Mouse (Mus musculus): ENCODE data around the gene AU022252. TPM values are rescaled to one million over a fixed set of nuclear protein-coding genes. Genes with fewer than 3 reads are reported as not detected.
A peak's percentile ranks its signal among the peaks of the same experiment; 100 is the strongest.

Gene AU022252
- polyA plus RNA-seq, 1 experiment, result 5.0 TPM

- TF ChIP-seq POLR2A (IDR thresholded peaks at IDR 0.05; ENCODE audit: borderline replicate concordance, control insufficient read depth, low read depth, low read length), result no peak
- no peak for TF ChIP-seq CTCF (IDR thresholded peaks at IDR 0.05; ENCODE audit: control insufficient read depth, insufficient read depth, low read length)
- no peak overlapping the region for H3K4me3 ChIP-seq (replicated peaks; ENCODE audit: control insufficient read depth, low read depth, low read length)
- H3K27ac ChIP-seq (ENCODE audit: control insufficient read depth, insufficient read depth, low read depth, low read length, poor library complexity), result no peak overlapping the region
- WGBS, result 60% methylated on average over 5 of the region's 5 CpGs
- H3K4me1 ChIP-seq (ENCODE audit: control insufficient read depth, insufficient read depth, low read length), result peaks cover 1% of the 10 kb centered on the region
Measured at GRCm38 (mm10) chr4:119177702-119178101, 54.8 kb downstream of the AU022252 start.

DNA sequence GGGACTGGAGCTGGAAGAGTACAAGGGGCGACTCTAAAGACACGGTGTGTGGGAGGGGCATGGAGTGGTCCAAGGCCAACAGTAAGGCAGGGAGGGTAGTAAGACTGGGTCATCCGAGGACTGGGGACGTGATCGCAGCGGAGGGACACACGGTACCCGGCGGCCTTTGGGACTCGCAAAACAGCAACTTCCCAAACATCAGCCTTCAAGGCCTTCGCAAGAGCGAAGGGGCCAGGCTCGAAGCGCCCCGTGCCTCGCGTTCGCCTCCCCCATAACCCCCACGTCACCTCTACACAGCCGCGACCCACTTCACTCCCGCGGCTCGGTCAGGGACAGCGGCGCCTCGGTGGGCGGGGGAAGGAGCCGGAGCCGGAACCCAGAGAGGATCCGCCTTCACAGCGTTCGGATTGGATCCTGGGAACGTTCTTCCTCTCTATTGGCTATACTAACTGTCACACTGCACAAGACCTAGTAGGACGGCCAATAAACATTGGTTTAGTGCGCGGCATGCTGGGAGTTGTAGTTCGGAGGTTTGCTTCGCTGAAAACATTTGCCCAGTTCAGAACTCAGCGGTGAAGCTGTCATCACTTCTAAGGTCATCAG, 58.6 kb downstream of the AU022252 start, which contains the start of gene Zfp691:
TSS of gene Zfp691 (minus strand) at position 345 of the 603 bp plus-strand sequence.
- peak within 1 kb of the TSS; percentile 28; the same call in 1 of the 2 replicates for H3K27ac ChIP-seq (ENCODE audit: control insufficient read depth, insufficient read depth, low read depth, low read length, poor library complexity)
- H3K4me3 ChIP-seq (replicated peaks; ENCODE audit: control insufficient read depth, low read depth, low read length), result peak within 1 kb of the TSS; percentile 98
- peaks cover 1% of the 10 kb centered on the region for H3K4me1 ChIP-seq (ENCODE audit: control insufficient read depth, insufficient read depth, low read length)
- under 1% methylated on average over 40 of the region's 40 CpGs for WGBS
- TF ChIP-seq POLR2A (IDR thresholded peaks at IDR 0.05; ENCODE audit: borderline replicate concordance, control insufficient read depth, low read depth, low read length) (peak; percentile 85; the same call in 1 of the 2 replicates), CTCF (IDR thresholded peaks at IDR 0.05; ENCODE audit: control insufficient read depth, insufficient read depth, low read length) (no peak)

- TF ChIP-seq CTCF (IDR thresholded peaks at IDR 0.05; ENCODE audit: control insufficient read depth, insufficient read depth, low read length) (no peak), POLR2A (IDR thresholded peaks at IDR 0.05; ENCODE audit: borderline replicate concordance, control insufficient read depth, low read depth, low read length) (no peak)
- 19% methylated on average over 18 of the region's 18 CpGs for WGBS
- Histone ChIP-seq H3K27ac (ENCODE audit: control insufficient read depth, insufficient read depth, low read depth, low read length, poor library complexity) (0 out of 2 replicates have a peak overlapping the region, but pooled peaks have one; percentile 28), H3K4me3 (replicated peaks; ENCODE audit: control insufficient read depth, low read depth, low read length) (peak overlapping the region; percentile 98), H3K4me1 (ENCODE audit: control insufficient read depth, insufficient read depth, low read length) (peaks cover 1% of the 10 kb centered on the region; the same call in 1 of the 2 replicates)
Measured at GRCm38 (mm10) chr4:119172919-119173650, 59.4 kb downstream of the AU022252 start.

GRCm38 (mm10) chr4:119167663-119168062, 64.8 kb downstream of the AU022252 start:
- H3K27ac ChIP-seq (ENCODE audit: control insufficient read depth, insufficient read depth, low read depth, low read length, poor library complexity), result no peak overlapping the region
- H3K4me3 ChIP-seq (replicated peaks; ENCODE audit: control insufficient read depth, low read depth, low read length), result no peak overlapping the region
- 2% methylated on average over 4 of the region's 4 CpGs for WGBS
- TF ChIP-seq POLR2A (IDR thresholded peaks at IDR 0.05; ENCODE audit: borderline replicate concordance, control insufficient read depth, low read depth, low read length), result no peak
- peak; percentile 67 for TF ChIP-seq CTCF (IDR thresholded peaks at IDR 0.05; ENCODE audit: control insufficient read depth, insufficient read depth, low read length)
- H3K4me1 ChIP-seq (ENCODE audit: control insufficient read depth, insufficient read depth, low read length), result no peaks in the 10 kb centered on the region

DNA sequence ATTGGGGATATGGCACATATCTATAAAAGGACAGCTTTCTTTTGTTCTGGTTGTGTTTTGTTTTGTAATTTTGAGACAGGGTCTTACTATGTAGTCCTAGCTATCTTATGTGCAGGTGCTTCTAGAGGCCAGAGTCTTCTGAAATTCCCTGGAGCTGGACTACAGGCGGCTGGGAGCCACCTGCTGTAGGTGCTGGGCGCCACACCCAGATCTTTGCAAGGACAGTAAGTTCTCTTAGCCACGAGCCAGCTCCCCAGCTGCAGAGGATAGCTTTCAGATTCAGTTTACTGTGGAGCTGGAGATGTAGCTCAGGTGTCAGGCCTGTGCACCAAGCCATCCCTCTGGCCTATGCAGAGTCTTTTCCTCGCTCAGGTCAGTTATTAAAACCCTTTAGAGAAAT, 65.4 kb downstream of the AU022252 start:
- TF ChIP-seq CTCF (IDR thresholded peaks at IDR 0.05; ENCODE audit: control insufficient read depth, insufficient read depth, low read length) (no peak), POLR2A (IDR thresholded peaks at IDR 0.05; ENCODE audit: borderline replicate concordance, control insufficient read depth, low read depth, low read length) (no peak)
- Histone ChIP-seq H3K4me1 (ENCODE audit: control insufficient read depth, insufficient read depth, low read length) (no peaks in the 10 kb centered on the region), H3K27ac (ENCODE audit: control insufficient read depth, insufficient read depth, low read depth, low read length, poor library complexity) (no peak overlapping the region), H3K4me3 (replicated peaks; ENCODE audit: control insufficient read depth, low read depth, low read length) (no peak overlapping the region)
- 76% methylated on average over 4 of the region's 4 CpGs for WGBS

DNA sequence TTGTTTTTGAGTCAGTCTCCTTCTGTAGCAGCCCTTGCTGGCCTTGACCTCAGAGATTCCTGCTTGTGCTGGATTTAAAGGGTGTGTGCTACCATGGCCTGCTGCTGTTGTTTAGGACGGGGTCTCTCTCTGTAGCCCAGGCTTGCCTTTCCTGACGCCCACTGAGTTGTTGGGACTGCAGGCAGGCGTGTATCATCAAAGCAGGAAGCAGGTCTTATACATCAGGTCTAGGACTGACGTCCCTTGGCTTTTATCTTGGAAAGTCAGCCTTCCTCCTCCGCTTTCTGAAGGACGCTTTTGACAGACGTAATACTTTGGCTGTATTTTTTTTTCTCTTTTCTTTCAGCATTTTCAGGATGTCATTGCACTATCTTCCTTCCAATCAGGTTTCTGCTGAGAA, 66.6 kb downstream of the AU022252 start:
- WGBS, result 56% methylated on average over 7 of the region's 7 CpGs
- no peak overlapping the region for H3K4me3 ChIP-seq (replicated peaks; ENCODE audit: control insufficient read depth, low read depth, low read length)
- H3K27ac ChIP-seq (ENCODE audit: control insufficient read depth, insufficient read depth, low read depth, low read length, poor library complexity), result no peak overlapping the region
- TF ChIP-seq CTCF (IDR thresholded peaks at IDR 0.05; ENCODE audit: control insufficient read depth, insufficient read depth, low read length) (no peak), POLR2A (IDR thresholded peaks at IDR 0.05; ENCODE audit: borderline replicate concordance, control insufficient read depth, low read depth, low read length) (no peak)
- H3K4me1 ChIP-seq (ENCODE audit: control insufficient read depth, insufficient read depth, low read length), result no peaks in the 10 kb centered on the region

DNA sequence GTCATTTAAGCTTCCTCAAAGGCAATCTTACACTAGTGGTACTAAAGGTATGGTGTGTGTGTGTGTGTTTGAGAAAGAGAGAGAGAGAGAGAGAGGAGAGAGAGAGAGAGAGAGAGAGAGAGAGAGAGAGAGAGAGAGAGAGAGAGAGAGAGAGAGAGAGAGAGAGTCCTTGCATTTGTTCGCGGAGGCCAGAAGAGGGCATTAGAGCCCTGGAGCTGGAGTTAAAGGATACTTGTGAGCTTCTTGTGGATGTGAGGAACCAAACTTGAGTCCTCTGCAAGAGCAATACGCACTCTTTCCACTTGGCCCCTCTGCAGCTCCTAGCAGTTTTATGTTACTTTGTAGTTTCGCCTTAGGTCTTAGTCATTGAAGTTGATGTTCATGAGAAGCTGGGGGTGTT, 69.5 kb downstream of the AU022252 start:
- WGBS, result 77% methylated on average over 4 of the region's 4 CpGs
- H3K4me1 ChIP-seq (ENCODE audit: control insufficient read depth, insufficient read depth, low read length), result no peaks in the 10 kb centered on the region
- H3K4me3 ChIP-seq (replicated peaks; ENCODE audit: control insufficient read depth, low read depth, low read length), result no peak overlapping the region
- no peak for TF ChIP-seq CTCF (IDR thresholded peaks at IDR 0.05; ENCODE audit: control insufficient read depth, insufficient read depth, low read length)
- TF ChIP-seq POLR2A (IDR thresholded peaks at IDR 0.05; ENCODE audit: borderline replicate concordance, control insufficient read depth, low read depth, low read length), result no peak
- H3K27ac ChIP-seq (ENCODE audit: control insufficient read depth, insufficient read depth, low read depth, low read length, poor library complexity), result no peak overlapping the region

DNA sequence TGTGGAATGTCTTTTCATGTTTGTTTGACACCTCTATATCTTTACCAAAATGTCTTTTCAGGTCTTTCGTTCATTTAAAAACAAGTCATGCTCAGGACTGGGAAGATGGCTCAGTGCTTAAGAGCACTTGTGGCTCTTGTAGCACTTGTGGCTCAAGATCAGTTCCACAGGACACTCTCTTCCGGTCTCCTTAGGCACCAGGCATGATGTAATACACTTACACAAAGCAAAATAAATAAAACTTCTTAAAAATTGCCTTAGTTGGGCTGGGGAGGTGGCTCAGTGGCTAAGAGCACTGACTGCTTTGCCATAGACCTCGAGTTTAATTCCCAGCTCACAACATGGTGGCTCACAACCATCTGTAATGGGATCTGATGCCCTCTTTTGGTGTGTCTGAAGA, 71.2 kb downstream of the AU022252 start:
- Histone ChIP-seq H3K4me1 (ENCODE audit: control insufficient read depth, insufficient read depth, low read length) (no peaks in the 10 kb centered on the region), H3K4me3 (replicated peaks; ENCODE audit: control insufficient read depth, low read depth, low read length) (no peak overlapping the region), H3K27ac (ENCODE audit: control insufficient read depth, insufficient read depth, low read depth, low read length, poor library complexity) (no peak overlapping the region)
- 71% methylated on average over 3 of the region's 3 CpGs for WGBS
- TF ChIP-seq CTCF (IDR thresholded peaks at IDR 0.05; ENCODE audit: control insufficient read depth, insufficient read depth, low read length) (no peak), POLR2A (IDR thresholded peaks at IDR 0.05; ENCODE audit: borderline replicate concordance, control insufficient read depth, low read depth, low read length) (no peak)
